Mouse (Mus musculus): ENCODE data around the gene Crybg2. TPM values are rescaled to one million over a fixed set of nuclear protein-coding genes. Genes with fewer than 3 reads are reported as not detected.
A peak's percentile ranks its signal among the peaks of the same experiment; 100 is the strongest.

The Crybg2 gene
- polyA plus RNA-seq, 1 experiment from 2014 or later, result 3.7 TPM

- DNase-seq (ENCODE audit: low spot score) (no peak), ATAC-seq (ENCODE audit: insufficient number of reproducible peaks, low FRiP score, low TSS enrichment, low read depth) (no peak)
- Histone ChIP-seq H3K9me3 (ENCODE audit: control insufficient read depth, low read length) (no peaks in the 10 kb centered on the region), H3K27ac (replicated peaks; ENCODE audit: low read depth, low read length) (no peak overlapping the region), H3K27me3 (ENCODE audit: control insufficient read depth, insufficient read depth, low read length) (no peaks in the 10 kb centered on the region; the same call in 1 of the 2 replicates), H3K4me2 (ENCODE audit: low read depth, severe bottlenecking) (no peak overlapping the region), H3K4me3 (ENCODE audit: low read depth, low read length) (no peak overlapping the region), H3K9ac (ENCODE audit: low read length) (no peak overlapping the region), H3K36me3 (ENCODE audit: control insufficient read depth, insufficient read depth, low read length) (no peaks in the 10 kb centered on the region), H3K4me1 (ENCODE audit: control insufficient read depth, insufficient read depth, low read length) (peaks cover 10% of the 10 kb centered on the region)
- WGBS, result 83% methylated on average over 8 of the region's 8 CpGs
Measured at GRCm38 (mm10) chr4:134117012-134117411, 56.4 kb downstream of the Crybg2 start.

GRCm38 (mm10) chr4:134118126-134118800 lies 57.6 kb downstream of the Crybg2 start:
- Histone ChIP-seq H3K4me3 (ENCODE audit: low read depth, low read length) (no peak overlapping the region), H3K4me1 (ENCODE audit: control insufficient read depth, insufficient read depth, low read length) (peaks cover 9% of the 10 kb centered on the region), H3K4me2 (ENCODE audit: low read depth, severe bottlenecking) (no peak overlapping the region; the same call in 1 of the 2 replicates), H3K9ac (ENCODE audit: low read length) (peak overlapping the region; percentile 17; the same call in 1 of the 2 replicates), H3K9me3 (ENCODE audit: control insufficient read depth, low read length) (no peaks in the 10 kb centered on the region), H3K36me3 (ENCODE audit: control insufficient read depth, insufficient read depth, low read length) (no peaks in the 10 kb centered on the region), H3K27ac (replicated peaks; ENCODE audit: low read depth, low read length) (no peak overlapping the region), H3K27me3 (ENCODE audit: control insufficient read depth, insufficient read depth, low read length) (no peaks in the 10 kb centered on the region; the same call in 1 of the 2 replicates)
- DNase-seq (ENCODE audit: low spot score) (no peak), ATAC-seq (ENCODE audit: insufficient number of reproducible peaks, low FRiP score, low TSS enrichment, low read depth) (no peak)
- WGBS, result 74% methylated on average over 14 of the region's 14 CpGs

DNA sequence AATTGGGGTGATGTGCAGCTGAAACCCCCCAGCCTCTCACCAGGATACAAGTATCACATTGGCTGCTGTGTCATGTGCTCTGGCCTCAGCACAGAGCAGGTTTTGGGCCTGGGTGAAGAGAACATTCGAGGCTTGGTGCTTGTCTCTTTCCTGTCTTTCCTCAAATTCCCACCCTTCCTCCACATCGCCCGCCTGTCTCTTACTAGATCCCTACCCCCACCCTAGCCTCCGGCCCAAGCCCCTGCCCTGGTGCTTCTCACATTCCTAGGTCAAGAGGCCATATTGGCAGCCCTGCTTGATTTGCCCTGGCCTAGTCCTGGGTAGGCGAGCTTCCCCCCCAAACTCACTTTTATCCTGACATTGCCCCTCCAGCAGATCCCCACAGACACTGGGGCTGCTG lies 58.4 kb downstream of the Crybg2 start:
- no peak overlapping the region for H3K4me2 ChIP-seq (ENCODE audit: low read depth, severe bottlenecking)
- 77% methylated on average over 5 of the region's 5 CpGs for WGBS
- no peaks in the 10 kb centered on the region; the same call in 1 of the 2 replicates for H3K27me3 ChIP-seq (ENCODE audit: control insufficient read depth, insufficient read depth, low read length)
- H3K9ac ChIP-seq (ENCODE audit: low read length), result no peak overlapping the region
- ATAC-seq (ENCODE audit: insufficient number of reproducible peaks, low FRiP score, low TSS enrichment, low read depth), result no peak
- H3K9me3 ChIP-seq (ENCODE audit: control insufficient read depth, low read length), result no peaks in the 10 kb centered on the region
- peaks cover 4% of the 10 kb centered on the region; the same call in 1 of the 2 replicates for H3K4me1 ChIP-seq (ENCODE audit: control insufficient read depth, insufficient read depth, low read length)
- DNase-seq (ENCODE audit: low spot score), result no peak
- H3K27ac ChIP-seq (replicated peaks; ENCODE audit: low read depth, low read length), result no peak overlapping the region
- no peak overlapping the region for H3K4me3 ChIP-seq (ENCODE audit: low read depth, low read length)
- H3K36me3 ChIP-seq (ENCODE audit: control insufficient read depth, insufficient read depth, low read length), result no peaks in the 10 kb centered on the region

- H3K36me3 ChIP-seq (ENCODE audit: control insufficient read depth, insufficient read depth, low read length), result no peaks in the 10 kb centered on the region
- no peak overlapping the region for H3K4me2 ChIP-seq (ENCODE audit: low read depth, severe bottlenecking)
- H3K9ac ChIP-seq (ENCODE audit: low read length), result no peak overlapping the region
- H3K27ac ChIP-seq (replicated peaks; ENCODE audit: low read depth, low read length), result no peak overlapping the region
- no peaks in the 10 kb centered on the region for H3K9me3 ChIP-seq (ENCODE audit: control insufficient read depth, low read length)
- 70% methylated on average over 9 of the region's 9 CpGs for WGBS
- no peaks in the 10 kb centered on the region; the same call in 1 of the 2 replicates for H3K27me3 ChIP-seq (ENCODE audit: control insufficient read depth, insufficient read depth, low read length)
- DNase-seq (ENCODE audit: low spot score), result peak; percentile 53
- H3K4me3 ChIP-seq (ENCODE audit: low read depth, low read length), result no peak overlapping the region
- no peak for ATAC-seq (ENCODE audit: insufficient number of reproducible peaks, low FRiP score, low TSS enrichment, low read depth)
- H3K4me1 ChIP-seq (ENCODE audit: control insufficient read depth, insufficient read depth, low read length), result peaks cover 4% of the 10 kb centered on the region; the same call in 1 of the 2 replicates
Measured at GRCm38 (mm10) chr4:134119644-134120043, 59.0 kb downstream of the Crybg2 start.

DNA sequence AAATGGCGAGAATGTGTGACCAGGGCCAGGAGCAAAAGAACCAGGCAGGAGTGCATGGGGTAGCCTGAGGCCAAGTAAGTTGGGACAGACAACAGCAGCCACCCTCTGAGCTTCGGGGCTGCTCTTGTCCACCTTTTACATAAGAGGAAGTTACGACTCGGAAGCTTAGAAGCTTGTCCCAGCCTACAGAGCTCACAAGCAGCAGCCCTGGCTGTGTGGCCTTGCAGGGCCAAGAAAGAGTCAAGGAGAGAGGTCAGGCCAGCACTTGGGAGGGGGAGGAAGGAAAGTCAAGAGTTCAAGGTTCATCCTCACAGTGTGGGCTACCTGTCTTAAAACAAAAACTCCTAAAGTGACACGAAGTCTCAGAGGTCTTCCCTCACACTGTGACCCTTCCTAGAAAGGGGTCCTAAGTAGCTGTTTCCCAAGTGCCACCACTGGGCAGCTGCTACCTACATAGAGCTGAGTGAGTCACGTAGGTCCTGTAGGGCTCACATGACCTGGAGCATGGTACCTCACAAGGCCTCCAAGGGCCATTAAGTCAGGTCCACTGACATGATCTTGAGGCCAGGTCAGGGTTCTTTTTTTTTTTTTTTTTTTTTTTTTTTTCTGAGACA lies 59.7 kb downstream of the Crybg2 start:
- Histone ChIP-seq H3K9ac (ENCODE audit: low read length) (no peak overlapping the region), H3K27ac (replicated peaks; ENCODE audit: low read depth, low read length) (no peak overlapping the region), H3K4me1 (ENCODE audit: control insufficient read depth, insufficient read depth, low read length) (peaks cover 4% of the 10 kb centered on the region; the same call in 1 of the 2 replicates), H3K27me3 (ENCODE audit: control insufficient read depth, insufficient read depth, low read length) (no peaks in the 10 kb centered on the region; the same call in 1 of the 2 replicates), H3K36me3 (ENCODE audit: control insufficient read depth, insufficient read depth, low read length) (no peaks in the 10 kb centered on the region), H3K9me3 (ENCODE audit: control insufficient read depth, low read length) (no peaks in the 10 kb centered on the region), H3K4me3 (ENCODE audit: low read depth, low read length) (no peak overlapping the region), H3K4me2 (ENCODE audit: low read depth, severe bottlenecking) (no peak overlapping the region)
- no peak for DNase-seq (ENCODE audit: low spot score)
- 84% methylated on average over 6 of the region's 6 CpGs for WGBS
- no peak for ATAC-seq (ENCODE audit: insufficient number of reproducible peaks, low FRiP score, low TSS enrichment, low read depth)

DNA sequence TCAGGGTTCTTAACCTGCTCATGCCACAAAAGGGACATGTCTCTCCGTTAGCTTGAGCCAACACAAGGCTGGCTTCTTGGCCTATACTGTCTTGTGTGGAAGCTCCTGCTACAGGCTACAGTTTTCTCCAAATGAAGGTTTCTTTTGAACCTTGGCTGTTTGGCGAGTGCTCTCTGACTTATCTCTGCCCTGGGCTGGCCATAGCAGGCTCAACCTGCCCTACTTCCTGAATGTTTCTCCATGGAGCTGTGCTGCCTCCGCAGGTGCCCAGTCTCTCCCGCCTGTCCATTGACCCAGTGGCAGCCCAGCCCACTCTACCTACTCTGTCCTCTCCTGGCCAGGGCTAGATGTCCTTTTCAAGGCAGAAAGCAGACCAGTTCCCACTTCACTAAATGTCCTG lies 60.3 kb downstream of the Crybg2 start:
- ATAC-seq (ENCODE audit: insufficient number of reproducible peaks, low FRiP score, low TSS enrichment, low read depth), result no peak
- Histone ChIP-seq H3K9me3 (ENCODE audit: control insufficient read depth, low read length) (no peaks in the 10 kb centered on the region), H3K4me1 (ENCODE audit: control insufficient read depth, insufficient read depth, low read length) (peaks cover 4% of the 10 kb centered on the region; the same call in 1 of the 2 replicates), H3K9ac (ENCODE audit: low read length) (no peak overlapping the region), H3K4me2 (ENCODE audit: low read depth, severe bottlenecking) (no peak overlapping the region), H3K4me3 (ENCODE audit: low read depth, low read length) (no peak overlapping the region), H3K27ac (replicated peaks; ENCODE audit: low read depth, low read length) (no peak overlapping the region), H3K27me3 (ENCODE audit: control insufficient read depth, insufficient read depth, low read length) (no peaks in the 10 kb centered on the region; the same call in 1 of the 2 replicates), H3K36me3 (ENCODE audit: control insufficient read depth, insufficient read depth, low read length) (no peaks in the 10 kb centered on the region)
- WGBS, result 86% methylated on average over 4 of the region's 4 CpGs
- DNase-seq (ENCODE audit: low spot score), result no peak

- H3K27ac ChIP-seq (replicated peaks; ENCODE audit: low read depth, low read length), result no peak overlapping the region
- no peak overlapping the region for H3K9ac ChIP-seq (ENCODE audit: low read length)
- no peaks in the 10 kb centered on the region; the same call in 1 of the 2 replicates for H3K27me3 ChIP-seq (ENCODE audit: control insufficient read depth, insufficient read depth, low read length)
- no peaks in the 10 kb centered on the region for H3K9me3 ChIP-seq (ENCODE audit: control insufficient read depth, low read length)
- WGBS, result 52% methylated on average over 4 of the region's 4 CpGs
- ATAC-seq (ENCODE audit: insufficient number of reproducible peaks, low FRiP score, low TSS enrichment, low read depth) (no peak), DNase-seq (ENCODE audit: low spot score) (no peak)
- H3K36me3 ChIP-seq (ENCODE audit: control insufficient read depth, insufficient read depth, low read length), result no peaks in the 10 kb centered on the region
- H3K4me2 ChIP-seq (ENCODE audit: low read depth, severe bottlenecking), result no peak overlapping the region
- peaks cover 4% of the 10 kb centered on the region; the same call in 1 of the 2 replicates for H3K4me1 ChIP-seq (ENCODE audit: control insufficient read depth, insufficient read depth, low read length)
- no peak overlapping the region for H3K4me3 ChIP-seq (ENCODE audit: low read depth, low read length)
Measured at GRCm38 (mm10) chr4:134121571-134121970, 61.0 kb downstream of the Crybg2 start.

- ATAC-seq (ENCODE audit: insufficient number of reproducible peaks, low FRiP score, low TSS enrichment, low read depth) (no peak), DNase-seq (ENCODE audit: low spot score) (no peak)
- Histone ChIP-seq H3K4me2 (ENCODE audit: low read depth, severe bottlenecking) (no peak overlapping the region), H3K9me3 (ENCODE audit: control insufficient read depth, low read length) (no peaks in the 10 kb centered on the region), H3K27ac (replicated peaks; ENCODE audit: low read depth, low read length) (no peak overlapping the region), H3K27me3 (ENCODE audit: control insufficient read depth, insufficient read depth, low read length) (no peaks in the 10 kb centered on the region; the same call in 1 of the 2 replicates), H3K36me3 (ENCODE audit: control insufficient read depth, insufficient read depth, low read length) (no peaks in the 10 kb centered on the region), H3K9ac (ENCODE audit: low read length) (no peak overlapping the region), H3K4me3 (ENCODE audit: low read depth, low read length) (no peak overlapping the region), H3K4me1 (ENCODE audit: control insufficient read depth, insufficient read depth, low read length) (peaks cover 6% of the 10 kb centered on the region)
- WGBS, result 21% methylated on average over 3 of the region's 3 CpGs
Measured at GRCm38 (mm10) chr4:134122281-134122680, 61.7 kb downstream of the Crybg2 start.
